Comparison of ENCODE assay signal across 11 mouse cellular contexts in genomic region chr4:139479176-139479575, GRCm38 (mm10). TPM values are rescaled to one million over a fixed set of nuclear protein-coding genes. Genes with fewer than 3 reads are reported as not detected.
DNase-seq lines count a peak whose midpoint lies in the region.
"Had no signal": no experiment of that assay in that cellular context is flagged by ENCODE, and none has a peak within 500 bp of the region (broad histone marks: within the 10 kb centered on the region; RNA-seq: fewer than 3 reads in every experiment).

No protein-coding gene starts in this region.

- peak; percentile 70 for DNase-seq in cerebellum, adult 11-12 months
- DNase-seq in cerebellum, postnatal 36 days, result no peak
- peak; percentile 26 to 41 for DNase-seq in layer of hippocampus, postnatal 10 days (ENCODE audit: low spot score in 2 of 2)
- no peak for DNase-seq in layer of hippocampus, adult 9-11 months
- peak; percentile 66 for DNase-seq in brain, adult 2 months (ENCODE audit: low read depth, low spot score)
- DNase-seq in kidney, postnatal 25 days, result no peak
- DNase-seq in spleen, postnatal 4 days (ENCODE audit: low spot score in 2 of 2), result no peak
- DNase-seq: adrenal gland, postnatal 14 days; gastrocnemius, postnatal 10 days; heart, adult 18-20 months; heart, postnatal 10 days had no signal

RNA-seq across cellular contexts. Expression of gene Iffo2, which starts 51.2 kb away (rescaled TPM):
- total RNA-seq in layer of hippocampus, postnatal 10 days (2021), result 10 to 100 TPM; 20.3 to 21.5 TPM

Comparison
In these comparisons a context has a peak if more than half of its experiments do, and no peak if none do; other contexts are left out.
1. DNase-seq: peak in cerebellum, adult 11-12 months (single experiment), layer of hippocampus, postnatal 10 days (2 of 2) and brain, adult 2 months (single experiment); none in cerebellum, postnatal 36 days (0 of 2), layer of hippocampus, adult 9-11 months (single experiment), kidney, postnatal 25 days (0 of 2) and spleen, postnatal 4 days (0 of 2).